Mouse (Mus musculus) olfactory bulb, adult 2 months (tissue): ENCODE data around the gene Saa4. TPM values are rescaled to one million over a fixed set of nuclear protein-coding genes. Genes with fewer than 3 reads are reported as not detected.

Experiments used
- H3K27ac ChIP-seq: fragments of 200-500 bp; 2 replicates; pipeline ENCODE4 v1.5.1; 2012; ENCODE audit warnings: low read depth, low read length; ENCODE audit not compliant: insufficient read depth
- H3K4me1 ChIP-seq: fragments of 200-500 bp; 2 replicates; pipeline ENCODE4 v1.6.1; 2012; ENCODE audit warnings: low read length; ENCODE audit not compliant: control insufficient read depth, insufficient read depth
- H3K4me3 ChIP-seq: fragments of 200-500 bp; 2 replicates; pipeline ENCODE4 v1.5.1; 2012; ENCODE audit warnings: mild to moderate bottlenecking, low read depth, low read length, moderate library complexity; ENCODE audit not compliant: insufficient read depth
- CTCF ChIP-seq: fragments of 200-500 bp; IDR thresholded peaks from 2 replicates; pipeline ENCODE4 v1.5.1; 2012; ENCODE audit warnings: low read depth, mild to moderate bottlenecking, low read length, moderate library complexity; ENCODE audit not compliant: insufficient read depth
- POLR2A ChIP-seq: fragments of 200-500 bp; IDR thresholded peaks from 2 replicates; pipeline ENCODE4 v1.6.1; 2012; ENCODE audit warnings: mild to moderate bottlenecking, low read depth, low read length, moderate library complexity; ENCODE audit not compliant: insufficient read depth
- WGBS: fragments of 180-500 bp; shearing (Covaris S2); methylation state at CpG from one replicate; pipeline ENCODE4 v1.1.7; 2018; 5-methylcytosine and 5-hydroxymethylcytosine counted together
- polyA plus RNA-seq: library from polyadenylated mRNA; stranded (reverse); fragments of >200 nt; gene quantifications from 2 replicates; pipeline ENCODE4 v1.2.4, GENCODE M21; 2012; ENCODE audit warnings: low replicate concordance; ENCODE audit not compliant: missing spikeins, insufficient read depth, insufficient read length

Saa4 gene
- polyA plus RNA-seq, 1 experiment, result not detected

GRCm38 (mm10) chr7:46719526-46719925 is 12.9 kb downstream of the Saa4 start:
- no peak for TF ChIP-seq POLR2A
- TF ChIP-seq CTCF, result no peak
- WGBS, result 69% methylated on average over 7 of the region's 7 CpGs
- H3K27ac ChIP-seq, result no peak overlapping the region

GRCm38 (mm10) chr7:46718591-46719270 is 13.7 kb downstream of the Saa4 start:
- TF ChIP-seq POLR2A (no peak), CTCF (no peak)
- WGBS, result 88% methylated on average over 7 of the region's 7 CpGs
- Histone ChIP-seq H3K27ac (no peak overlapping the region), H3K4me1 (no peaks in the 10 kb centered on the region), H3K4me3 (no peak overlapping the region)

More at GRCm38 (mm10) chr7:46719526-46719925, 12.9 kb downstream of the Saa4 start:
- Histone ChIP-seq H3K4me3 (no peak overlapping the region), H3K4me1 (peaks cover 3% of the 10 kb centered on the region; the same call in 1 of the 2 replicates)

- Histone ChIP-seq H3K27ac (no peak overlapping the region), H3K4me3 (no peak overlapping the region), H3K4me1 (no peaks in the 10 kb centered on the region)
- TF ChIP-seq POLR2A (no peak), CTCF (no peak)
- 53% methylated on average over 5 of the region's 5 CpGs for WGBS
These were observed 15.5 kb downstream of the Saa4 start for GRCm38 (mm10) chr7:46716897-46717296.

- H3K4me1 ChIP-seq, result no peaks in the 10 kb centered on the region
- WGBS, result 92% methylated on average over 5 of the region's 5 CpGs
- no peak within 1 kb of the TSS for H3K4me3 ChIP-seq
- H3K27ac ChIP-seq, result no peak within 1 kb of the TSS
- no peak for TF ChIP-seq POLR2A
- TF ChIP-seq CTCF, result no peak
These were observed 16.8 kb downstream of the Saa4 start, which contains the start of gene Saa3 for GRCm38 (mm10) chr7:46715600-46715999. Gene Saa3 (minus strand): TSS chr7:46715700.

- H3K4me3 ChIP-seq, result no peak overlapping the region
- WGBS, result 27% methylated on average over 6 of the region's 6 CpGs
- TF ChIP-seq POLR2A (no peak), CTCF (peak; percentile 49)
- H3K27ac ChIP-seq, result no peak overlapping the region
- H3K4me1 ChIP-seq, result no peaks in the 10 kb centered on the region
These were observed 17.9 kb downstream of the Saa4 start for GRCm38 (mm10) chr7:46714518-46714917.

GRCm38 (mm10) chr7:46712250-46712649 is 20.2 kb downstream of the Saa4 start:
- H3K4me1 ChIP-seq, result no peaks in the 10 kb centered on the region
- TF ChIP-seq CTCF (no peak), POLR2A (no peak)
- H3K4me3 ChIP-seq, result no peak overlapping the region
- WGBS, result 71% methylated on average over 6 of the region's 6 CpGs
- H3K27ac ChIP-seq, result no peak overlapping the region

- under 1% methylated on average over 38 of the region's 38 CpGs for WGBS
- H3K27ac ChIP-seq, result peak within 1 kb of the TSS; percentile 52; the same call in 1 of the 2 replicates
- TF ChIP-seq POLR2A, result peak; percentile 46; the same call in 1 of the 2 replicates
- TF ChIP-seq CTCF, result peak; percentile 89
- no peaks in the 10 kb centered on the region for H3K4me1 ChIP-seq
- peak within 1 kb of the TSS; percentile 71 for H3K4me3 ChIP-seq
These were observed 22.0 kb downstream of the Saa4 start, which contains the start of gene Saal1 for GRCm38 (mm10) chr7:46710390-46710844. Gene Saal1 (minus strand): TSS chr7:46710680.

GRCm38 (mm10) chr7:46700521-46701025 is 31.8 kb downstream of the Saa4 start:
- 95% methylated on average over 6 of the region's 6 CpGs for WGBS
- Histone ChIP-seq H3K4me1 (no peaks in the 10 kb centered on the region), H3K27ac (no peak overlapping the region), H3K4me3 (no peak overlapping the region)
- TF ChIP-seq POLR2A, result no peak
- no peak for TF ChIP-seq CTCF

- H3K4me3 ChIP-seq, result no peak overlapping the region
- TF ChIP-seq CTCF (no peak), POLR2A (no peak)
- WGBS, result 94% methylated on average over 1 of the region's 1 CpGs
- H3K4me1 ChIP-seq, result no peaks in the 10 kb centered on the region
- no peak overlapping the region for H3K27ac ChIP-seq
These were observed 35.6 kb downstream of the Saa4 start for GRCm38 (mm10) chr7:46696754-46697153.
